Mouse (Mus musculus) lung, embryonic 16.5 days (tissue): ENCODE measurements around the gene Lsm7. TPM values are rescaled to one million over a fixed set of nuclear protein-coding genes. Genes with fewer than 3 reads are reported as not detected.
A peak's percentile ranks its signal among the peaks of the same experiment; 100 is the strongest.

Experiments
- ATAC-seq: fragments of 200-750 bp; cut with Nextera tagmentation; 2 replicates; pipeline ENCODE4 v1.8.0; 2017; ENCODE audit warnings: low read depth, mild to moderate bottlenecking, moderate library complexity
- H3K27ac ChIP-seq: fragments of 300-500 bp; sonication (generic); 2 replicates; pipeline ENCODE4 v1.5.1; 2014; ENCODE audit warnings: mild to moderate bottlenecking, control low read depth, low read length
- H3K27me3 ChIP-seq: fragments of 300-500 bp; sonication (generic); 2 replicates; pipeline ENCODE4 v1.6.1; 2014; ENCODE audit warnings: low read depth, low read length, mixed read lengths; ENCODE audit not compliant: control insufficient read depth, insufficient read depth
- H3K36me3 ChIP-seq: fragments of 300-500 bp; sonication (generic); 2 replicates; pipeline ENCODE4 v1.6.1; 2014; ENCODE audit warnings: low read length; ENCODE audit not compliant: control insufficient read depth, insufficient read depth
- H3K4me1 ChIP-seq: fragments of 300-500 bp; sonication (generic); replicated peaks from 2 replicates; pipeline ENCODE4 v1.6.1; 2014; ENCODE audit warnings: low read length, mixed read lengths; ENCODE audit not compliant: control insufficient read depth, insufficient read depth
- H3K4me2 ChIP-seq: fragments of 300-500 bp; sonication (generic); 2 replicates; pipeline ENCODE4 v1.6.1; 2014; ENCODE audit warnings: low read depth, low read length, control low read depth
- H3K4me3 ChIP-seq: fragments of 300-500 bp; sonication (generic); 2 replicates; pipeline ENCODE4 v1.5.1; 2014; ENCODE audit warnings: mild to moderate bottlenecking, low read length, control low read depth
- H3K9ac ChIP-seq: fragments of 300-500 bp; sonication (generic); 2 replicates; pipeline ENCODE4 v1.6.1; 2014; ENCODE audit warnings: low read length, control low read depth
- H3K9me3 ChIP-seq: fragments of 300-500 bp; sonication (generic); 2 replicates; pipeline ENCODE4 v1.6.1; 2016; ENCODE audit warnings: low read length; ENCODE audit not compliant: control insufficient read depth
- WGBS: fragments of 180-500 bp; shearing (Covaris S2); extraction: QIAGEN DNeasy Blood & Tissue Kit; methylation state at CpG from one replicate; pipeline ENCODE4 v1.1.7; 2014; 5-methylcytosine and 5-hydroxymethylcytosine counted together
- polyA plus RNA-seq: library from polyadenylated mRNA; unstranded; fragments of >200 nt; fragmentation: Nextera tagmentation; extraction: Ambion mirVana; gene quantifications from 2 replicates; pipeline ENCODE4 v1.2.1, GENCODE M21; 2015

The Lsm7 gene
- polyA plus RNA-seq, 1 experiment from 2014 or later = 234 TPM

GRCm38 (mm10) chr10:80857848-80858247 is 2.8 kb upstream of the Lsm7 start:
- WGBS = 54% methylated on average over 3 of the region's 3 CpGs
- no peak overlapping the region for H3K4me3 ChIP-seq
- H3K36me3 ChIP-seq = peaks cover 8% of the 10 kb centered on the region; the same call in 1 of the 2 replicates
- H3K27ac ChIP-seq = peak overlapping the region; percentile 25
- no peak for ATAC-seq
- no peaks in the 10 kb centered on the region for H3K27me3 ChIP-seq
- H3K4me1 ChIP-seq = peaks cover 27% of the 10 kb centered on the region
- no peaks in the 10 kb centered on the region for H3K9me3 ChIP-seq
- no peak overlapping the region for H3K4me2 ChIP-seq
- H3K9ac ChIP-seq = peak overlapping the region; percentile 27

GRCm38 (mm10) chr10:80857386-80857785 is 2.4 kb upstream of the Lsm7 start:
- Histone ChIP-seq H3K9me3 (no peaks in the 10 kb centered on the region), H3K36me3 (peaks cover 10% of the 10 kb centered on the region), H3K9ac (peak overlapping the region; percentile 27), H3K4me1 (peaks cover 27% of the 10 kb centered on the region), H3K27ac (peak overlapping the region; percentile 25), H3K4me3 (no peak overlapping the region), H3K27me3 (no peaks in the 10 kb centered on the region), H3K4me2 (no peak overlapping the region)
- 48% methylated on average over 8 of the region's 8 CpGs for WGBS
- peak; percentile 26; the same call in 1 of the 2 replicates for ATAC-seq

- 56% methylated on average over 5 of the region's 5 CpGs for WGBS
- no peak overlapping the region for H3K4me3 ChIP-seq
- no peak overlapping the region for H3K4me2 ChIP-seq
- H3K9me3 ChIP-seq = no peaks in the 10 kb centered on the region
- H3K36me3 ChIP-seq = peaks cover 12% of the 10 kb centered on the region
- H3K27me3 ChIP-seq = no peaks in the 10 kb centered on the region
- peaks cover 27% of the 10 kb centered on the region for H3K4me1 ChIP-seq
- H3K9ac ChIP-seq = peak overlapping the region; percentile 17; the same call in 1 of the 2 replicates
- H3K27ac ChIP-seq = peak overlapping the region; percentile 7; the same call in 1 of the 2 replicates
- ATAC-seq = no peak
These were observed 1.9 kb upstream of the Lsm7 start for GRCm38 (mm10) chr10:80856908-80857307.

- no peak for ATAC-seq
- no peaks in the 10 kb centered on the region for H3K27me3 ChIP-seq
- peak overlapping the region; percentile 100 for H3K4me2 ChIP-seq
- H3K27ac ChIP-seq = no peak overlapping the region; the same call in none of the 2 replicates
- no peaks in the 10 kb centered on the region for H3K9me3 ChIP-seq
- peaks cover 11% of the 10 kb centered on the region for H3K36me3 ChIP-seq
- H3K4me1 ChIP-seq = peaks cover 27% of the 10 kb centered on the region
- 46% methylated on average over 3 of the region's 3 CpGs for WGBS
- peak overlapping the region; percentile 94 for H3K4me3 ChIP-seq
- H3K9ac ChIP-seq = peak overlapping the region; percentile 92
These were observed 1.3 kb upstream of the Lsm7 start for GRCm38 (mm10) chr10:80856267-80856666.

- Histone ChIP-seq H3K9ac (peak overlapping the region; percentile 92), H3K27ac (no peak overlapping the region; the same call in 1 of the 2 replicates), H3K27me3 (no peaks in the 10 kb centered on the region), H3K9me3 (no peaks in the 10 kb centered on the region), H3K36me3 (peaks cover 12% of the 10 kb centered on the region), H3K4me2 (peak overlapping the region; percentile 100), H3K4me3 (peak overlapping the region; percentile 94), H3K4me1 (peaks cover 27% of the 10 kb centered on the region)
- ATAC-seq = no peak
- WGBS = 21% methylated on average over 11 of the region's 11 CpGs
These were observed 702 bp upstream of the Lsm7 start for GRCm38 (mm10) chr10:80855749-80856073.

GRCm38 (mm10) chr10:80848571-80848970 is 6.4 kb downstream of the Lsm7 start:
- no peak overlapping the region for H3K27ac ChIP-seq
- WGBS = 2% methylated on average over 10 of the region's 10 CpGs
- no peak overlapping the region for H3K4me3 ChIP-seq
- no peaks in the 10 kb centered on the region; the same call in 1 of the 2 replicates for H3K4me1 ChIP-seq
- H3K9me3 ChIP-seq = no peaks in the 10 kb centered on the region
- no peak overlapping the region for H3K4me2 ChIP-seq
- H3K9ac ChIP-seq = no peak overlapping the region
- peaks cover 19% of the 10 kb centered on the region for H3K27me3 ChIP-seq
- peak; percentile 57; the same call in 1 of the 2 replicates for ATAC-seq
- peaks cover 12% of the 10 kb centered on the region for H3K36me3 ChIP-seq

GRCm38 (mm10) chr10:80845732-80846131 is 9.3 kb downstream of the Lsm7 start:
- no peak for ATAC-seq
- WGBS = 64% methylated on average over 12 of the region's 12 CpGs
- H3K4me3 ChIP-seq = no peak overlapping the region
- H3K4me1 ChIP-seq = no peaks in the 10 kb centered on the region; the same call in 1 of the 2 replicates
- H3K9ac ChIP-seq = no peak overlapping the region
- H3K9me3 ChIP-seq = no peaks in the 10 kb centered on the region
- H3K27me3 ChIP-seq = peaks cover 37% of the 10 kb centered on the region
- H3K27ac ChIP-seq = no peak overlapping the region
- H3K4me2 ChIP-seq = no peak overlapping the region
- H3K36me3 ChIP-seq = no peaks in the 10 kb centered on the region

- Histone ChIP-seq H3K9ac (no peak overlapping the region), H3K4me1 (no peaks in the 10 kb centered on the region; the same call in 1 of the 2 replicates), H3K9me3 (no peaks in the 10 kb centered on the region), H3K27ac (no peak overlapping the region), H3K27me3 (peaks cover 37% of the 10 kb centered on the region), H3K36me3 (no peaks in the 10 kb centered on the region), H3K4me3 (no peak overlapping the region), H3K4me2 (no peak overlapping the region)
- ATAC-seq = no peak
- 50% methylated on average over 8 of the region's 8 CpGs for WGBS
These were observed 9.8 kb downstream of the Lsm7 start for GRCm38 (mm10) chr10:80845055-80845693.

- Histone ChIP-seq H3K4me1 (no peaks in the 10 kb centered on the region; the same call in 1 of the 2 replicates), H3K27ac (no peak within 1 kb of the TSS), H3K4me3 (peak within 1 kb of the TSS; percentile 43), H3K27me3 (peaks cover 37% of the 10 kb centered on the region), H3K36me3 (no peaks in the 10 kb centered on the region), H3K9ac (peak within 1 kb of the TSS; percentile 43), H3K4me2 (peak within 1 kb of the TSS; percentile 66), H3K9me3 (no peaks in the 10 kb centered on the region)
- no peak for ATAC-seq
- WGBS = 5% methylated on average over 33 of the region's 51 CpGs
These were observed 11.0 kb downstream of the Lsm7 start, which contains the start of gene Lingo3 for GRCm38 (mm10) chr10:80843931-80844547. Lingo3 (minus strand) TSS chr10:80844039.
